Mouse (Mus musculus) hindbrain, embryonic 11.5 days (tissue): ENCODE results near the gene Habp2. TPM values are rescaled to one million over a fixed set of nuclear protein-coding genes. Genes with fewer than 3 reads are reported as not detected.
"Not testable (repeated sequence)": the region's sequence is repeated elsewhere in the genome, so short reads cannot be mapped to it uniquely, and the experiment has no call there.

ENCODE experiments used
- ATAC-seq: fragments of 200-750 bp; cut with Nextera tagmentation; 2 replicates; pipeline ENCODE4 v1.8.0; 2017; ENCODE audit warnings: mild to moderate bottlenecking, moderate TSS enrichment, moderate library complexity; ENCODE audit not compliant: low FRiP score
- DNase-seq: peaks from one replicate; pipeline ENCODE4 v3.0.0-alpha.2; 2015; ENCODE audit warnings: low spot score
- H3K27ac ChIP-seq: fragments of 300-500 bp; sonication (generic); 2 replicates; pipeline ENCODE4 v1.5.1; 2014; ENCODE audit warnings: mild to moderate bottlenecking, low read depth, low read length
- H3K27me3 ChIP-seq: fragments of 300-500 bp; sonication (generic); 2 replicates; pipeline ENCODE4 v1.6.1; 2014; ENCODE audit warnings: mild to moderate bottlenecking, low read length, moderate library complexity, mixed read lengths; ENCODE audit not compliant: control insufficient read depth, insufficient read depth
- H3K36me3 ChIP-seq: fragments of 300-500 bp; sonication (generic); 2 replicates; pipeline ENCODE4 v1.6.1; 2014; ENCODE audit warnings: mild to moderate bottlenecking, low read length, moderate library complexity, mixed read lengths; ENCODE audit not compliant: control insufficient read depth, insufficient read depth
- H3K4me1 ChIP-seq: fragments of 300-500 bp; sonication (generic); replicated peaks from 2 replicates; pipeline ENCODE4 v1.6.1; 2014; ENCODE audit warnings: low read length, mixed read lengths; ENCODE audit not compliant: control insufficient read depth, insufficient read depth
- H3K4me2 ChIP-seq: fragments of 300-500 bp; sonication (generic); replicated peaks from 2 replicates; pipeline ENCODE4 v1.6.1; 2014; ENCODE audit warnings: mild to moderate bottlenecking, low read depth, low read length
- H3K4me3 ChIP-seq: fragments of 300-500 bp; sonication (generic); 2 replicates; pipeline ENCODE4 v1.5.1; 2014; ENCODE audit warnings: low read depth, low read length
- H3K9ac ChIP-seq: fragments of 300-500 bp; sonication (generic); 2 replicates; pipeline ENCODE4 v1.6.1; 2014; ENCODE audit warnings: low read depth, low read length
- H3K9me3 ChIP-seq: fragments of 300-500 bp; sonication (generic); 2 replicates; pipeline ENCODE4 v1.6.1; 2016; ENCODE audit warnings: low read length; ENCODE audit not compliant: control insufficient read depth
- WGBS: fragments of 180-500 bp; shearing (Covaris S2); extraction: QIAGEN DNeasy Blood & Tissue Kit; methylation state at CpG from one replicate; pipeline ENCODE4 v1.1.7; 2014; 5-methylcytosine and 5-hydroxymethylcytosine counted together
- polyA plus RNA-seq: library from polyadenylated mRNA; unstranded; fragments of >200 nt; fragmentation: Nextera tagmentation; extraction: Ambion mirVana; gene quantifications from 2 replicates; pipeline ENCODE4 v1.2.1, GENCODE M21; 2014

Gene Habp2
- polyA plus RNA-seq, 1 experiment from 2014 or later = not detected

GRCm38 (mm10) chr19:56343869-56344563 is 57.1 kb downstream of the Habp2 start:
- Histone ChIP-seq H3K9me3 (no peaks in the 10 kb centered on the region), H3K9ac (peak overlapping the region; percentile 27; the same call in 1 of the 2 replicates), H3K36me3 (no peaks in the 10 kb centered on the region), H3K4me1 (0 out of 2 replicates have a peak, but pooled peaks cover 2% of the 10 kb centered on the region), H3K27ac (peak overlapping the region; percentile 24; the same call in 1 of the 2 replicates), H3K27me3 (no peaks in the 10 kb centered on the region), H3K4me3 (no peak overlapping the region), H3K4me2 (peak overlapping the region; percentile 7; the same call in 1 of the 2 replicates)
- ATAC-seq (peak; percentile 73), DNase-seq (peak; percentile 62)
- WGBS = 33% methylated on average over 26 of the region's 26 CpGs

- H3K4me1 ChIP-seq = 0 out of 2 replicates have a peak, but pooled peaks cover 2% of the 10 kb centered on the region
- no peak overlapping the region for H3K9ac ChIP-seq
- DNase-seq (peak; percentile 39), ATAC-seq (no peak)
- no peak overlapping the region for H3K27ac ChIP-seq
- 76% methylated on average over 3 of the region's 3 CpGs for WGBS
- H3K9me3 ChIP-seq = no peaks in the 10 kb centered on the region
- no peak overlapping the region for H3K4me3 ChIP-seq
- H3K27me3 ChIP-seq = no peaks in the 10 kb centered on the region
- no peak overlapping the region for H3K4me2 ChIP-seq
- H3K36me3 ChIP-seq = no peaks in the 10 kb centered on the region
Observed at GRCm38 (mm10) chr19:56346016-56346415, 59.1 kb downstream of the Habp2 start.

GRCm38 (mm10) chr19:56346750-56347149 is 59.8 kb downstream of the Habp2 start:
- WGBS = 47% methylated on average over 13 of the region's 13 CpGs
- DNase-seq = no peak
- no peak for ATAC-seq

GRCm38 (mm10) chr19:56349295-56349694 is 62.4 kb downstream of the Habp2 start:
- 40% methylated on average over 6 of the region's 6 CpGs for WGBS
- no peak for DNase-seq

More at GRCm38 (mm10) chr19:56346750-56347149, 59.8 kb downstream of the Habp2 start:
- Histone ChIP-seq H3K9ac (no peak overlapping the region), H3K27me3 (no peaks in the 10 kb centered on the region), H3K9me3 (no peaks in the 10 kb centered on the region), H3K4me1 (0 out of 2 replicates have a peak, but pooled peaks cover 2% of the 10 kb centered on the region), H3K4me2 (no peak overlapping the region), H3K27ac (no peak overlapping the region), H3K36me3 (no peaks in the 10 kb centered on the region), H3K4me3 (no peak overlapping the region)

GRCm38 (mm10) chr19:56353689-56354088 is 66.8 kb downstream of the Habp2 start:
- Histone ChIP-seq H3K27ac (no peak overlapping the region), H3K4me1 (no peaks in the 10 kb centered on the region), H3K9ac (no peak overlapping the region), H3K4me2 (no peak overlapping the region), H3K9me3 (no peaks in the 10 kb centered on the region), H3K36me3 (no peaks in the 10 kb centered on the region), H3K4me3 (no peak overlapping the region), H3K27me3 (no peaks in the 10 kb centered on the region)
- ATAC-seq (no peak), DNase-seq (no peak)
- 85% methylated on average over 10 of the region's 10 CpGs for WGBS

More at GRCm38 (mm10) chr19:56349295-56349694, 62.4 kb downstream of the Habp2 start:
- no peaks in the 10 kb centered on the region for H3K9me3 ChIP-seq
- no peaks in the 10 kb centered on the region for H3K27me3 ChIP-seq
- no peak overlapping the region for H3K9ac ChIP-seq
- H3K27ac ChIP-seq = no peak overlapping the region
- 0 out of 2 replicates have a peak, but pooled peaks cover 2% of the 10 kb centered on the region for H3K4me1 ChIP-seq
- no peaks in the 10 kb centered on the region for H3K36me3 ChIP-seq
- H3K4me2 ChIP-seq = no peak overlapping the region
- no peak for ATAC-seq
- H3K4me3 ChIP-seq = no peak overlapping the region

- Histone ChIP-seq H3K27ac (no peak overlapping the region), H3K4me1 (no peaks in the 10 kb centered on the region), H3K9ac (no peak overlapping the region), H3K4me3 (no peak overlapping the region), H3K4me2 (no peak overlapping the region), H3K36me3 (no peaks in the 10 kb centered on the region), H3K27me3 (no peaks in the 10 kb centered on the region), H3K9me3 (no peaks in the 10 kb centered on the region)
- WGBS = 89% methylated on average over 12 of the region's 12 CpGs
- DNase-seq (no peak), ATAC-seq (no peak)
Observed at GRCm38 (mm10) chr19:56355201-56355600, 68.3 kb downstream of the Habp2 start.

GRCm38 (mm10) chr19:56356480-56357373 is 69.8 kb downstream of the Habp2 start:
- 51% methylated on average over 17 of the region's 17 CpGs for WGBS
- ATAC-seq = no peak
- no peak overlapping the region for H3K27ac ChIP-seq
- H3K4me3 ChIP-seq = no peak overlapping the region
- H3K36me3 ChIP-seq = no peaks in the 10 kb centered on the region
- no peaks in the 10 kb centered on the region for H3K4me1 ChIP-seq
- DNase-seq = peak; percentile 78
- H3K9me3 ChIP-seq = no peaks in the 10 kb centered on the region
- H3K9ac ChIP-seq = no peak overlapping the region
- no peaks in the 10 kb centered on the region for H3K27me3 ChIP-seq
- H3K4me2 ChIP-seq = no peak overlapping the region

GRCm38 (mm10) chr19:56357374-56357708 is 70.4 kb downstream of the Habp2 start:
- not testable (repeated sequence) for H3K27ac ChIP-seq, H3K36me3 ChIP-seq, H3K9me3 ChIP-seq, H3K4me2 ChIP-seq, H3K4me1 ChIP-seq, ATAC-seq, H3K9ac ChIP-seq, H3K27me3 ChIP-seq, DNase-seq, H3K4me3 ChIP-seq
- 85% methylated on average over 2 of the region's 2 CpGs for WGBS
